Mouse (Mus musculus) kidney, embryonic 16.5 days (tissue): ENCODE data around the gene Catip. TPM values are rescaled to one million over a fixed set of nuclear protein-coding genes. Genes with fewer than 3 reads are reported as not detected.

Experiments
- ATAC-seq: fragments of 200-750 bp; cut with Nextera tagmentation; 2 replicates; pipeline ENCODE4 v1.8.0; 2017; ENCODE audit warnings: moderate TSS enrichment; ENCODE audit not compliant: low FRiP score, low TSS enrichment
- H3K27ac ChIP-seq: fragments of 300-500 bp; sonication (generic); 2 replicates; pipeline ENCODE4 v1.5.1; 2014; ENCODE audit warnings: low read length
- H3K27me3 ChIP-seq: fragments of 300-500 bp; sonication (generic); 2 replicates; pipeline ENCODE4 v1.6.1; 2014; ENCODE audit warnings: low read length, control low read depth, mixed read lengths; ENCODE audit not compliant: insufficient read depth
- H3K36me3 ChIP-seq: fragments of 300-500 bp; sonication (generic); 2 replicates; pipeline ENCODE4 v1.6.1; 2014; ENCODE audit warnings: low read length, control low read depth, mixed read lengths; ENCODE audit not compliant: insufficient read depth
- H3K4me1 ChIP-seq: fragments of 300-500 bp; sonication (generic); 2 replicates; pipeline ENCODE4 v1.6.1; 2014; ENCODE audit warnings: low read length, control low read depth, mixed read lengths; ENCODE audit not compliant: insufficient read depth
- H3K4me2 ChIP-seq: fragments of 300-500 bp; sonication (generic); replicated peaks from 2 replicates; pipeline ENCODE4 v1.6.1; 2014; ENCODE audit warnings: low read depth, low read length
- H3K4me3 ChIP-seq: fragments of 300-500 bp; sonication (generic); 2 replicates; pipeline ENCODE4 v1.5.1; 2014; ENCODE audit warnings: mild to moderate bottlenecking, low read length
- H3K9ac ChIP-seq: fragments of 300-500 bp; sonication (generic); replicated peaks from 2 replicates; pipeline ENCODE4 v1.6.1; 2014; ENCODE audit warnings: low read length
- H3K9me3 ChIP-seq: fragments of 300-500 bp; sonication (generic); 2 replicates; pipeline ENCODE4 v1.6.1; 2016; ENCODE audit warnings: low read length, control low read depth
- WGBS: fragments of 180-500 bp; shearing (Covaris S2); extraction: QIAGEN DNeasy Blood & Tissue Kit; methylation state at CpG from one replicate; pipeline ENCODE4 v1.1.7; 2014; 5-methylcytosine and 5-hydroxymethylcytosine counted together
- polyA plus RNA-seq: library from polyadenylated mRNA; unstranded; fragments of >200 nt; fragmentation: Nextera tagmentation; extraction: Ambion mirVana; gene quantifications from 2 replicates; pipeline ENCODE4 v1.2.1, GENCODE M21; 2015

Gene Catip
- polyA plus RNA-seq, 1 experiment from 2014 or later: 0.50 TPM

GRCm38 (mm10) chr1:74387386-74387988 lies 25.6 kb downstream of the Catip start:
- Histone ChIP-seq H3K4me3 (peak overlapping the region; percentile 61), H3K9me3 (no peaks in the 10 kb centered on the region), H3K27ac (peak overlapping the region; percentile 100), H3K9ac (peak overlapping the region; percentile 79), H3K36me3 (no peaks in the 10 kb centered on the region), H3K27me3 (no peaks in the 10 kb centered on the region), H3K4me1 (peaks cover 31% of the 10 kb centered on the region), H3K4me2 (peak overlapping the region; percentile 57)
- no peak for ATAC-seq
- WGBS: 59% methylated on average over 15 of the region's 15 CpGs

DNA sequence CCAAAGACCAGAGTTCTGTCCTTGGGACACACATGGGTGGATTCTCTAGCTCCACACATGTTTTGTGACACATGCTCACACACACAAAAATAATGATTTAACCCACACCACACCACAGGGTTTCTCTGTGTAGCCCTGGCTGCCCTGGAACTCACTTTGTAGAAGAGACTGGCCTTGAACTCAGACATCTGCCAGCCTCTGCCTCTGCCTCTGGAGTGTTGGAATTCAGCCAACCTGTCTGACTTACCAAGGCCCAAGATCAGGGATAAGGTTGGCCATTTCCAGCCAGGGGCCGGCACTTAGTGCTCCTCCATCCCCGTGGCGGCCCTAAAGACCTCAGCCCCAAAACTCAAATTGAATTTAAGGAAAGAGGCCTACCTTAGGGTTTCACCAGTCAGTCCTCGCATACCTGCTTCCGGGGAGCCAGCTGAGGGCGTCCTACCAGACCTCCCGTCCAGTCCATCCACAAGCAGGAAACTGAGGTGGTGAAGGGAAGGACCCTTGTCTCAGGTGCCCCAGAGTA lies 26.6 kb downstream of the Catip start:
- Histone ChIP-seq H3K9ac (no peak overlapping the region), H3K4me3 (no peak overlapping the region), H3K36me3 (0 out of 2 replicates have a peak, but pooled peaks cover 2% of the 10 kb centered on the region), H3K9me3 (no peaks in the 10 kb centered on the region), H3K27ac (peak overlapping the region; percentile 100; the same call in 1 of the 2 replicates), H3K4me1 (peaks cover 41% of the 10 kb centered on the region), H3K27me3 (no peaks in the 10 kb centered on the region), H3K4me2 (no peak overlapping the region)
- WGBS: 77% methylated on average over 7 of the region's 7 CpGs
- ATAC-seq: no peak

DNA sequence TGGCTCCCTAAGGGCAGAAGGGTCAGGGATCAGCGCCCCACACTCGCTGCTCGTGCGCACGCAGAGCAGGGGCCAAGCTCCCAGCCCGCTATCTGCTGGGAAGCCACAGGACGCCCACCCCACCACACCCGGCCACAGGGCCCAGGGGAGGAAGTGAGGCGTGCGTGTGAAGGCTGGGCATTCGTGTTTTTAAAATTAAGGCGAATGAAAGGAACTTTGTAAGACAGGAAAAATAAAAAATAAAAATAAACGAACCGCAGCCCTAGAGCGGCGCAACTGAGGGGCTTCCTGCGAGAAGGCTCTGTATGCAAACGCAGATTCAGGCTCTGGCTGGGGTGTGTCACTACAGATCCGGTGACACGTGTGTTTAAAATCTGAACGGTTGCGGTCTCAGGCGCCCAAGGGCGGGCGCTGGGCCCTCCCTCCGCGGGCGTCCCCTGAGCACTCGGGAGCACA lies 28.0 kb downstream of the Catip start:
- no peak for ATAC-seq
- 5% methylated on average over 29 of the region's 29 CpGs for WGBS
- Histone ChIP-seq H3K27me3 (no peaks in the 10 kb centered on the region), H3K4me1 (peaks cover 49% of the 10 kb centered on the region), H3K36me3 (peaks cover 16% of the 10 kb centered on the region), H3K4me3 (peak overlapping the region; percentile 93), H3K27ac (peak overlapping the region; percentile 99), H3K9ac (peak overlapping the region; percentile 59), H3K9me3 (no peaks in the 10 kb centered on the region), H3K4me2 (peak overlapping the region; percentile 98)

GRCm38 (mm10) chr1:74390287-74390906 lies 28.5 kb downstream of the Catip start:
- Histone ChIP-seq H3K4me3 (peak overlapping the region; percentile 93), H3K27ac (peak overlapping the region; percentile 99), H3K36me3 (peaks cover 21% of the 10 kb centered on the region), H3K9me3 (no peaks in the 10 kb centered on the region), H3K9ac (peak overlapping the region; percentile 59), H3K4me2 (peak overlapping the region; percentile 98), H3K4me1 (peaks cover 49% of the 10 kb centered on the region), H3K27me3 (no peaks in the 10 kb centered on the region)
- WGBS: 4% methylated on average over 21 of the region's 21 CpGs
- ATAC-seq: no peak

- peaks cover 49% of the 10 kb centered on the region for H3K4me1 ChIP-seq
Measured at GRCm38 (mm10) chr1:74390924-74391748, 29.2 kb downstream of the Catip start, which contains the start of gene Ctdsp1. Gene Ctdsp1, plus strand, starts transcription at chr1:74391509.

DNA sequence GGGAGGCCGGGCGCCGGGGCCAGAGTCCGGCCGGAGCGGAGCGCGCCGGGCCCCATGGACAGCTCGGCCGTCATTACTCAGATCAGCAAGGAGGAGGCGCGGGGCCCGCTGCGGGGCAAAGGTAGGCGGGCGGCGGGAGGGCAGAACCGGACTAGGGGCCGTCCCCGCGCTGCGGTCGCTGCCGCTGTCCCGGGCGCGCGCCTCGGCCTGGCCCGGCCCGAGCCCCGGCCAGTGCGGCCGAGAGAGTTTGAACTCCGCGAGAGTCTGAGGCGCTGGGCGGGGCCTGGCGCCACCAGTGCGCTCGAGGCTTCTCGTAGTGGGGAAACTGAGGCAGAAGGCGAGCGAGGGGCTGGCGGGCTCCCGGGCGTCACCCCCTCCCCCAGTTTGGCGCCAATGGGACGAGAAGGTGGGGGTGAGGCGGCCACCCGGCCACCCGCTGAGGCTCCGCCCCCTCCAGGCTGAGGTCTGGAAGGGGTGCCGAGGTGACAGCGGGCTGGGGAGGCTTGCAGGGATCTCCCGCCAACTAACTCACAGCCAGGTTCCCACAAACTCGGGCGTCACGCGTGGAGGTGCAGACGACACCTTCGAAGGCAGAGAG lies 30.0 kb downstream of the Catip start:
- Histone ChIP-seq H3K27ac (peak overlapping the region; percentile 99), H3K9ac (peak overlapping the region; percentile 100), H3K36me3 (peaks cover 22% of the 10 kb centered on the region), H3K4me1 (peaks cover 47% of the 10 kb centered on the region), H3K4me2 (peak overlapping the region; percentile 98), H3K9me3 (no peaks in the 10 kb centered on the region), H3K27me3 (no peaks in the 10 kb centered on the region), H3K4me3 (peak overlapping the region; percentile 93)
- ATAC-seq: peak; percentile 34
- WGBS: 0% methylated on average over 45 of the region's 63 CpGs

More at GRCm38 (mm10) chr1:74390924-74391748, 29.2 kb downstream of the Catip start, which contains the start of gene Ctdsp1:
- Histone ChIP-seq H3K9me3 (no peaks in the 10 kb centered on the region), H3K4me2 (peak within 1 kb of the TSS; percentile 98), H3K27me3 (no peaks in the 10 kb centered on the region), H3K4me3 (peak within 1 kb of the TSS; percentile 93), H3K27ac (peak within 1 kb of the TSS; percentile 99), H3K9ac (peak within 1 kb of the TSS; percentile 100), H3K36me3 (peaks cover 22% of the 10 kb centered on the region)
- ATAC-seq: peak; percentile 72
- WGBS: 3% methylated on average over 43 of the region's 51 CpGs

GRCm38 (mm10) chr1:74392446-74392994 lies 30.6 kb downstream of the Catip start:
- peak overlapping the region; percentile 99 for H3K27ac ChIP-seq
- no peaks in the 10 kb centered on the region for H3K9me3 ChIP-seq
- peak; percentile 13 for ATAC-seq
- no peaks in the 10 kb centered on the region for H3K27me3 ChIP-seq
- WGBS: 2% methylated on average over 16 of the region's 16 CpGs
- H3K36me3 ChIP-seq: peaks cover 22% of the 10 kb centered on the region
- H3K4me2 ChIP-seq: peak overlapping the region; percentile 98
- peak overlapping the region; percentile 100 for H3K9ac ChIP-seq
- H3K4me3 ChIP-seq: peak overlapping the region; percentile 93
- H3K4me1 ChIP-seq: peaks cover 43% of the 10 kb centered on the region

DNA sequence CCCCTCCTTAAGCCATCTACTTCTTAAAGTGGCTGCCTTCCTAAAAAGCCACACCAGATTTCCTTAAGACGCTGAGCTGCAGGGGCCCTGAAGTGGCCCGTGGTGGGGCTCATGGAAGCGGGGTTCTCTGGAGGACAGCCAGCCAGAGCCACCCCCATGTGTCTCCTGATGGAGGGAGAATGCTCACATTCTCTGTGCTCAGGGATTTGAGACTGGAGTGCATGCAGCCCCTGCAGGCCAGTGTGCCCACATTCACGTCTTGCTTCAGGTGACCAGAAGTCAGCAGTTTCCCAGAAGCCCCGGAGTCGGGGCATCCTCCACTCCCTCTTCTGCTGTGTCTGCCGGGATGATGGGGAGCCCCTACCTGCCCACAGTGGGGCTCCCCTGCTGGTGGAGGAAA lies 31.1 kb downstream of the Catip start:
- Histone ChIP-seq H3K4me1 (peaks cover 41% of the 10 kb centered on the region), H3K36me3 (peaks cover 22% of the 10 kb centered on the region), H3K27me3 (no peaks in the 10 kb centered on the region), H3K9me3 (no peaks in the 10 kb centered on the region), H3K4me2 (peak overlapping the region; percentile 98), H3K4me3 (peak overlapping the region; percentile 93), H3K27ac (peak overlapping the region; percentile 99), H3K9ac (peak overlapping the region; percentile 100)
- ATAC-seq: no peak
- 44% methylated on average over 7 of the region's 7 CpGs for WGBS

GRCm38 (mm10) chr1:74393697-74394096 lies 31.8 kb downstream of the Catip start:
- Histone ChIP-seq H3K9ac (no peak overlapping the region; the same call in 1 of the 2 replicates), H3K4me3 (no peak overlapping the region; the same call in 1 of the 2 replicates), H3K4me1 (peaks cover 41% of the 10 kb centered on the region), H3K4me2 (peak overlapping the region; percentile 98; the same call in 1 of the 2 replicates), H3K9me3 (no peaks in the 10 kb centered on the region), H3K36me3 (peaks cover 22% of the 10 kb centered on the region), H3K27me3 (no peaks in the 10 kb centered on the region), H3K27ac (no peak overlapping the region; the same call in 1 of the 2 replicates)
- no peak for ATAC-seq
- 81% methylated on average over 9 of the region's 9 CpGs for WGBS
